Mouse (Mus musculus): ENCODE results near the gene Arrdc5. TPM values are rescaled to one million over a fixed set of nuclear protein-coding genes. Genes with fewer than 3 reads are reported as not detected.
A peak's percentile ranks its signal among the peaks of the same experiment; 100 is the strongest.

Gene Arrdc5
- total RNA-seq (2021) (not detected), polyA plus RNA-seq (2012; rRNA removed) (not detected in 2 replicates)
- long read RNA-seq = 0 reads

DNA sequence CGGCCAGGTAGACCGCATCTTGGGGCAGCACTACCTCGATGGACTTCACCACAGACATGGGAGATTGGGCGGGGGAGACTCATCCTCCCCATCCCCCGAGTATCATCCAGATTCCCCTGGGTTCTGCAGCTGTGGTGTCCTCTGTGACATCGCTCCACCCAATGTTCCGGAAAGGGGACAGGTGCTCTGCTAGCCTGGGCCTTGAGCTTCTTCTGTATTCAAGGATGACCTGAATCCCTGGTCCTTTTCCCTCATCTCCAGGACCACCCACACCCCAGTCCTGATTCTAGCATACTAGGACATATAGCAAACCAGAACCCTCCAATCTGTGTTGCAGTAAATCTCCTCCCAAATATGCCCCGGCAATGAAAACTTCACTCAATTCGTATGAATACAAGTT, at the start of gene Arrdc5:
TSS of gene Arrdc5 (minus strand) at position 101 of the 400 bp plus-strand sequence.
- DNase-seq = no peak

DNA sequence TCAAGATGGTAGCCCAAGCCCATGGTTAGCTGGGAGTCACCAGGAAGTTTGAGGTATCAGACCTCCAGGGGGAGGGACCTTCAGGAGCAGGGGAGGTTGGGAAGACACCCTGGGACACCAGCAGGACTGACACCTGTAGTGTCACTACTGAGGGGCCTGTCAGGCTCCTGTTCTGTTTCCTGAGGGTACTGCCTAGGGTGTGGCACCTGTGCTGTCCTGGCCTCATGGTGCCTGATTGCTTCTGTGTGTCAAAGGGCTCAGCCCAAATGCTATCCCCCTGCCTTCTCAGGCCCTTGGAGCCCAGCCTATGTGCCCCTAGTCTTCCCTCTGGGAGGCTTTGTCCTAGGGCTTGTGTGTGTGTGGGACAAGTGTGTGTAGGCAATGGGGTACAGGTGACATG, 48.5 kb upstream of the Arrdc5 start:
- DNase-seq = no peak

- DNase-seq = no peak
These were observed 48.0 kb upstream of the Arrdc5 start for GRCm38 (mm10) chr17:56348128-56348527.

GRCm38 (mm10) chr17:56345364-56345763, 45.3 kb upstream of the Arrdc5 start:
- no peak for DNase-seq

GRCm38 (mm10) chr17:56343466-56343865, 43.4 kb upstream of the Arrdc5 start:
- DNase-seq = no peak

GRCm38 (mm10) chr17:56340717-56341116, 40.6 kb upstream of the Arrdc5 start:
- no peak for DNase-seq

- DNase-seq = no peak
These were observed 38.8 kb upstream of the Arrdc5 start for GRCm38 (mm10) chr17:56338909-56339308.

DNA sequence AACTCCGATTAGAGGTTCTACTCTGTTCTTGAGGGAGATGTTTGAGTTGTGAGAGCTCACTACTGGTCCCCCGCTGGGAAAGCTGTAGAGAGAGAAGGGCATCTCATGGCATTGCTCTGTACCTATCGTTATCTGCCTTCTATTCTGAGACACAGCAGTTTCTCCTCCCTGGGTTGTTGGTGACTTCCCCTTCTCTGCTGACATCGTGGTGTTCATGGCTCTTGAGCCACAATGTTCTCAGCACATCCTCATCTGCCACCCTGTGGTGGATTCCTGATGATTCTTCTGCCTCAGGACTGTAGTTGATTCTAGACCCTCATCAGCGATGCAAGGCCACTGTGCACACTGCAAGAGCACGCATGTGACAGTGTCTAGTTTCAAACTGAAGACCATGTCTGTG, 37.7 kb upstream of the Arrdc5 start:
- no peak for DNase-seq

GRCm38 (mm10) chr17:56337190-56337589, 37.1 kb upstream of the Arrdc5 start:
- DNase-seq = peak; percentile 66

- DNase-seq = no peak
These were observed 32.9 kb upstream of the Arrdc5 start for GRCm38 (mm10) chr17:56332987-56333386.

GRCm38 (mm10) chr17:56331256-56331655, 31.2 kb upstream of the Arrdc5 start:
- peak; percentile 40 for DNase-seq

DNA sequence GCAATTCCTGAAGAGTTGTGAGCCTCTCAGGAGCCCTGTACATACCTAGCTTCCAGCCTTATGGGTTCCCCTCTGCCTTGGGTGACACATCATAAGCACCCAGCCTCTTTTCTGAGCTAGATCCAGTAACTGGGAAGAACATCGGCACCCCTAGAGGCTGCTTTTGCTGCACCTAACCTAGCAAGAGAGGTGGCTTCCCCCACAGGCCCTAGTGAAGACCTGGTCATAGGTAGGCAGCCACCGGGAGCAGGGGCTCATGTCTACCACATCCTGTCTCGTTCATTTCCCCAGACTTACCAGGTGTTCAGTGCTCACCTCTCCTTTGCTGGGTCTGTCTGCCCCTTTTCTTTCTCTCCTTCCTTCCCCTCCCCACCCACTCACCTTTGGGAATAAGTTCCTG, 30.3 kb upstream of the Arrdc5 start:
- DNase-seq = no peak

- peak; percentile 66 for DNase-seq
These were observed 29.2 kb upstream of the Arrdc5 start for GRCm38 (mm10) chr17:56329267-56329666.

DNA sequence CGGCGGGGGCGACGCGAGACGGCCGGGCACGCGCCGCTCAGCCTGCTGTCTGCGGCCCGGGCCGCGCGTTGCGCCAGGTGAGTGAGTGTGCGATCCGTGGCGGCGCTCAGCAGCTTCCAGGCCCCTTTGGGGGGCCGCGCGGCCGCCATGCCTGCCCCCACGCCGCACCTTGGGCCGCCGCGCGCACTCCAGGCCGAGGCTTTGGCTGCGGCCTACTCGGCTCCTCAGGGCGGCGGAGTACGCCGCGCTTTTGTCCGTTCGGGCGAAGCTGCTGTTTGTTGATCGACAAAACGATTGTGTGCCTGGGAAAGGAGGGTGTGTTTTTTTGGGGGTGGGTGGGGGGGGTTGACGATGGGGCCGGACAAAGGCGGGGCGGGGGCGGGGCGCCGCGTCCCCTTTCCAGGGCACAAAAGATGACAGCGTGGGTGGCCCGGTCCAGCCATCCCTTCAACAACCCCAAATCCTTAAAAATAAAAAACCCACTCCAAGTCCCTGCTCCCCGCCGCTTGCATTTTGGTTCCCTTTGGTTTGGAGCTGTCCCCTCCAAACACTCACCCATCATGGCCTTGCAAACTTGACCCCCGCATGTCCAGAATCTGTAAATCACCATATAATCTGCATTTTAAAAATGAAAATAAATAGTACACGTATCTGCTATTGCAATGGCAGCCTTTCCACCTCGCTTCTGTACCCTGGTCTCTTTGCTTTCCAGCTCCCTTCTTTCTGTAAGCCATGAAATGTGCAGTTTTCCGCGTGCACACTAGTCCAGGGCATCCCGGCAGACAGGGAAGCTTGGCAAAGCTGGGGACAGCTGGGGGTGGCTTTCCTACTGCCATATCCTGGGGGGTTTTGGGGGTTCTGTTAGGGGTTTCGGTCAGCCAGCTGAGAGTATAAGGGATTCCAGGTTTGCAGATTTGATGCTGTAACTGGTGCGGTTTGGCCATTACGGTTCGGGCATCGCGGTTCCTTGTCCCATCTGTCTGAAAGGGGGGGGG, 26.4 kb upstream of the Arrdc5 start:
- DNase-seq = no peak

- DNase-seq = peak; percentile 100
These were observed 25.5 kb upstream of the Arrdc5 start, which contains the start of gene Kdm4b for GRCm38 (mm10) chr17:56325450-56326152. Gene Kdm4b, plus strand, starts transcription at chr17:56326062.

DNA sequence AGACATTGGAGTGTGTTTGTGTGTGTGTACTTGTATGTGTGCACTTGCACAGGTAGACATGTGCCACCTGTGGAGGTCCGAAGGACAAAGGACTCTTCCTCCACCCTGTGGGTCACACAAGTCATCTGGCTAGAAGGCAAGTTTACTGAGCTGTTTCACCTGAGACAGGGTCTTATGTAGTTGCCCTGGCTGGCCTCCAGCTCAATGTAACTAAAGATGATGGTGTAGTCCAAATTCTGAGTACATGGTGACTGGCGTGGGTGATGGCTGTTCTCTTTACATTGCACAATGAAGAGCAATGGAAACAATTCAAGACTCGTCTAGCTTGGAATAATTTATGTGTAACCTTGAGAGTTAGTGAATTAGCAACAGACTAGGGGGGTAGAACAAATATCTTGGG, 24.3 kb upstream of the Arrdc5 start:
- no peak for DNase-seq

DNA sequence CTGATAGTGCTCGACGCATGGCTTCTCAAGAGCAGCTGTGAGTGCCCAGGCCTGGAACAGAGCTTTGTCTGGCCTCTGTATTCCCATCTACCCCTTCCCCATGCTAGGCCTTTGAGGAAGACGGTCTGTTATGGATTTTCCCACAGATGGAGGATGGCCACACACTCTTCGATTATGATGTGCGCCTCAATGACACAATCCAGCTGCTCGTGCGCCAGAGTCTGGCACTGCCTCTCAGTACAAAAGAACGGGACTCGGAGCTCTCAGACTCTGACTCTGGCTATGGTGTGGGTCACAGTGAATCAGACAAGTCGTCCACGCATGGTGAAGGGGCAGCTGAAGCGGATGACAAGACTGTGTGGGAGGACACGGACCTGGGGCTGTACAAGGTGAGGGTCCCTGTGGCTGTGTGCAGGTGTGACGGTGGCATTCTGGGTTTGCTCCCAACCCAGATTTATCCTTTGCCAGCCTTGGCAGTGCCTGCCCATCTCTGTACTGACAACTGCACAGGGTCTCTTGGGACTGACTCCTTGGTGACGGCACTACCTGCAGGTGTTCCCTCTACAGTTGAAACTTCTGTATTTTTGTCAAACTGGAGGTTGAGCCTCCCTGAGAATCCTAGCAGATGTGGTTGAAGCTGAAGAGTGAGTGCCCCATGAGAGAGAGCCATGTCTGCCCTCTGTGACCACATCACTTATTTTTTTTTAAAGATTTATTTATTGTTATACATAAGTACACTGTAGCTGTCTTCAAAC, 9.3 kb upstream of the Arrdc5 start:
- no peak for DNase-seq

DNA sequence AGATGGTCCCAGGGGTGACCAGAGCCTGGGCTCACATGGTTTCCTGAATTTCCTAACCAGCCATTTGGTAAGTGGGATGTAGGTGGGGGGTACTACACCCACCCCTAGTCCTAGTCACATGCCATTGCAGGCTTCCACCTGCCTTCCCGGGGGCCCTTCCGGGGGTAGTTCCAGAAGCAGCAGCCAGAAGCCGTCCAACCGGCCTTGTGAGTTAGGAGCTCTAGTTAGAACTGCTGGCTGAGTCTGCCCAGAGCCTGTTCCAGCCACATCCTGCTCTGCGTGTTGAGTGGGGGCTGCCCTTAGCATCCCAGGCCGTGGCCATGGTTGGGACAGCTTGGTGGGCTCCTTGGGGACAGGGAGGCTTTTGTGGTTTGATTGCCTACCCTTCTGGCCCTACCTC, 8.0 kb upstream of the Arrdc5 start:
- DNase-seq = no peak

- DNase-seq = no peak
These were observed 5.7 kb upstream of the Arrdc5 start for GRCm38 (mm10) chr17:56305826-56306225.

GRCm38 (mm10) chr17:56305156-56305555, 5.1 kb upstream of the Arrdc5 start:
- no peak for DNase-seq

DNA sequence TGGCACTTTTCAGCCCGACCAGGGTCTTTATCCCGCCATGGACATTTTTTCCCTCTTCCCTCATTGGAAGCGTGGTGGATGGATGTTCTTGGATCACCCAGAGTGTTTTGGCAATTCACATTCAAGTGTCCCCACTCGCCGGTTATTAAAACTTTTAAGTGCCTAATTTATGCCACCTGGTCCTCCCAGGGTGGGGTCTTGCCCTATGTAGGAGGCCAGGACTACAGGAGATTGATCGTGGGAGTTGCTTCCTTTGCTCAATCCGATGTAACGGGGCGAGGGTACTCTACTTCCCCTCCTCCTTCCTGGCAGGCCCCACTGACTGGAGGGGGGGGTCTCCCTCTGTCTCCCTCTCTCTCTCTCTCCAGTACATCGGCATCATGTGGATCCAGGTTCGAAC, 4.6 kb upstream of the Arrdc5 start:
- DNase-seq = no peak
